Mouse (Mus musculus) erythroblast, adult 5-6 weeks (primary cell): ENCODE measurements around the gene Gm43552. TPM values are rescaled to one million over a fixed set of nuclear protein-coding genes. Genes with fewer than 3 reads are reported as not detected.

Experiments used
- ATAC-seq: replicated peaks from 2 replicates; pipeline ENCODE4 v1.8.0; 2016; ENCODE audit warnings: moderate number of reproducible peaks, mild to moderate bottlenecking, moderate TSS enrichment, inconsistent platforms; ENCODE audit not compliant: poor library complexity, low FRiP score, severe bottlenecking
- total RNA-seq, 2 experiments: library from RNA; stranded (forward) in 1 of 2; stranded (reverse) in 1 of 2; fragments of 150-400 nt in 1 of 2; fragments of 200-764, 138-1000 nt in 1 of 2; gene quantifications; 2 replicates each; pipeline versions ENCODE4 v1.2.3 to v1.2.4; 2015 to 2017; ENCODE audit warnings: low replicate concordance in 2 of 2

Gene Gm43552
- total RNA-seq, 2 experiments from 2014 or later: not detected

- ATAC-seq: no peak
Measured at GRCm38 (mm10) chr5:65447826-65448225, 44.8 kb downstream of the Gm43552 start.

GRCm38 (mm10) chr5:65446756-65447155 lies 45.9 kb downstream of the Gm43552 start:
- ATAC-seq: no peak

GRCm38 (mm10) chr5:65444981-65445380 lies 47.7 kb downstream of the Gm43552 start:
- ATAC-seq: no peak

GRCm38 (mm10) chr5:65438041-65438440 lies 54.6 kb downstream of the Gm43552 start:
- ATAC-seq: no peak

GRCm38 (mm10) chr5:65435806-65436561 lies 56.6 kb downstream of the Gm43552 start, which contains the start of gene Ugdh:
Ugdh (minus strand) TSS chr5:65435949.
- peak; percentile 98 for ATAC-seq

- no peak; the same call in 1 of the 2 replicates for ATAC-seq
Measured at GRCm38 (mm10) chr5:65435363-65435805, 57.2 kb downstream of the Gm43552 start.

GRCm38 (mm10) chr5:65434471-65435362 lies 57.9 kb downstream of the Gm43552 start:
- no peak for ATAC-seq

- ATAC-seq: no peak
Measured at GRCm38 (mm10) chr5:65429441-65429840, 63.2 kb downstream of the Gm43552 start.

- no peak for ATAC-seq
Measured at GRCm38 (mm10) chr5:65428321-65428720, 64.3 kb downstream of the Gm43552 start.

- ATAC-seq: no peak
Measured at GRCm38 (mm10) chr5:65425251-65425650, 67.4 kb downstream of the Gm43552 start.

GRCm38 (mm10) chr5:65424215-65424614 lies 68.4 kb downstream of the Gm43552 start:
- ATAC-seq: no peak

- no peak for ATAC-seq
Measured at GRCm38 (mm10) chr5:65422803-65423202, 69.8 kb downstream of the Gm43552 start.

GRCm38 (mm10) chr5:65420822-65421221 lies 71.8 kb downstream of the Gm43552 start:
- peak; percentile 79 for ATAC-seq

GRCm38 (mm10) chr5:65419136-65419535 lies 73.5 kb downstream of the Gm43552 start:
- no peak for ATAC-seq

- peak; percentile 83 for ATAC-seq
Measured at GRCm38 (mm10) chr5:65415653-65416458, 76.8 kb downstream of the Gm43552 start.

GRCm38 (mm10) chr5:65407989-65408388 lies 84.6 kb downstream of the Gm43552 start:
- no peak for ATAC-seq

- peak; percentile 87 for ATAC-seq
Measured at GRCm38 (mm10) chr5:65401251-65401994, 91.2 kb downstream of the Gm43552 start.

GRCm38 (mm10) chr5:65394425-65394824 lies 98.2 kb downstream of the Gm43552 start:
- ATAC-seq: no peak

- peak; percentile 60 for ATAC-seq
Measured at GRCm38 (mm10) chr5:65391753-65392152, 100.9 kb downstream of the Gm43552 start.
